Mouse (Mus musculus) C2C12 (cell line): ENCODE results near the gene Tyw1. TPM values are rescaled to one million over a fixed set of nuclear protein-coding genes. Genes with fewer than 3 reads are reported as not detected.

ENCODE experiments used
- H3K27me3 ChIP-seq: one replicate; pipeline ENCODE4 v1.6.1; 2011; ENCODE audit not compliant: control insufficient read depth, insufficient read depth, insufficient read length
- H3K36me3 ChIP-seq: one replicate; pipeline ENCODE4 v1.6.1; 2011; ENCODE audit not compliant: control insufficient read depth, insufficient read depth
- H3K4me3 ChIP-seq: one replicate; pipeline ENCODE4 v1.5.1; 2011; ENCODE audit warnings: mild to moderate bottlenecking, control low read depth; ENCODE audit not compliant: poor library complexity, insufficient read depth, severe bottlenecking
- H3K79me2 ChIP-seq: one replicate; pipeline ENCODE4 v1.6.1; 2011; ENCODE audit not compliant: control insufficient read depth, insufficient read depth
- H3K79me3 ChIP-seq: one replicate; pipeline ENCODE4 v1.6.1; 2011; ENCODE audit warnings: low read depth, control low read depth
- H3ac ChIP-seq: one replicate; pipeline ENCODE3; 2011; ENCODE audit warnings: low read depth; ENCODE audit not compliant: control insufficient read depth, insufficient read length
- CEBPB ChIP-seq: IDR thresholded peaks from one replicate; pipeline ENCODE4 v1.6.1; 2011; ENCODE audit warnings: low read depth, mild to moderate bottlenecking, control low read depth, moderate library complexity
- CTCF ChIP-seq: IDR thresholded peaks from one replicate; pipeline ENCODE4 v1.5.1; 2011; ENCODE audit not compliant: control insufficient read depth, insufficient read depth, insufficient read length
- FOSL1 ChIP-seq: IDR thresholded peaks from one replicate; pipeline ENCODE4 v1.8.0; 2011; ENCODE audit warnings: mild to moderate bottlenecking, low read length; ENCODE audit not compliant: poor library complexity, insufficient read depth, severe bottlenecking
- MAX ChIP-seq: IDR thresholded peaks from one replicate; pipeline ENCODE4 v1.6.1; 2011; ENCODE audit warnings: mild to moderate bottlenecking, control low read depth
- MYOD1 ChIP-seq: IDR thresholded peaks from one replicate; pipeline ENCODE4 v1.6.1; 2011; ENCODE audit warnings: low read depth; ENCODE audit not compliant: control insufficient read depth, insufficient read length
- MYOG ChIP-seq: IDR thresholded peaks from one replicate; pipeline ENCODE4 v1.6.1; 2011; ENCODE audit not compliant: control insufficient read depth, insufficient read length; ENCODE audit errors: extremely low read depth
- USF1 ChIP-seq: IDR thresholded peaks from one replicate; pipeline ENCODE4 v1.6.1; 2011; ENCODE audit warnings: low read depth, mild to moderate bottlenecking, control low read depth, moderate library complexity
- polyA plus RNA-seq: library from polyadenylated mRNA; unstranded; fragments of >200 nt; fragmentation: generic; extraction: Trizol; gene quantifications from one replicate; pipeline ENCODE4 v1.2.1, GENCODE M21; 2012; ENCODE audit warnings: missing spikeins

The Tyw1 gene
- polyA plus RNA-seq, 1 experiment, result 24.2 TPM

DNA sequence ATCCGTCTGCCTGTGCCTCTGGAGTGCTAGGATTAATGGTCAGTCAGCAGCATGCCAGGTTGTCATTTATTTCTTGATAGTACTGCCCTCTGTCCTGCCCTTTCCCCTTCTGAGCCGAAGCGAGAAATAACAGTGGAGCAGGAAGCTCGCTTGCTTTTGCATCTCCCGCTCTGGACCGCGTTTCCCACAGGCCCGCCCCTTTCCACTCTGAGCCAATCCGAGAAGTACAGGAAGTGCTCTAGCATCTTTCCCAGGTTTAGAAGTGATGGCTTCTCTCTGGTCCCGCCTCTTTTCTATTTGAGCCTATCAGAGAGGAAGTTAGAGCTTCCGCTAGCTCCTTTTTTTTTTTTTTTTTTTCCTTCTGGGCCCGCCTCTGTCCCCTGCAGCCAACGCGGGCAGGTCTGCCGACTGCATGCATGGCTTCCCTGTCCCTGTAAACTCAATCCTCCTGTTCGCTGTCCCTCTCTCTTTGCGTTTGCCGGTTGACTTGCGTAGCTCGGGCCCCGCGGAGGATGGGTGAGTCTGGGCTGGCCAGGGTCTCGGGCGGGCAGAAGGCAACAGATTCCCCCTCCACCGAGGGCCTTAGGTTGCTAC, 1.4 kb downstream of the Tyw1 start:
- H3K4me3 ChIP-seq, result peak overlapping the region; percentile 50
- peaks cover 57% of the 10 kb centered on the region for H3K79me2 ChIP-seq
- no peak for TF ChIP-seq CTCF
- TF ChIP-seq CEBPB, result no peak
- peak; percentile 47 for TF ChIP-seq MAX
- no peaks in the 10 kb centered on the region for H3K27me3 ChIP-seq
- peaks cover 34% of the 10 kb centered on the region for H3K79me3 ChIP-seq
- peaks cover 24% of the 10 kb centered on the region for H3K36me3 ChIP-seq
- peak overlapping the region; percentile 97 for H3ac ChIP-seq

GRCm38 (mm10) chr5:130257303-130257702, 1.9 kb downstream of the Tyw1 start:
- TF ChIP-seq USF1 (no peak), CEBPB (no peak), CTCF (no peak), MYOD1 (no peak), FOSL1 (no peak), MAX (no peak), MYOG (no peak)

GRCm38 (mm10) chr5:130263454-130263853, 8.0 kb downstream of the Tyw1 start:
- Histone ChIP-seq H3K79me3 (peaks cover 2% of the 10 kb centered on the region), H3ac (no peak overlapping the region), H3K36me3 (peaks cover 14% of the 10 kb centered on the region), H3K79me2 (peaks cover 6% of the 10 kb centered on the region), H3K4me3 (no peak overlapping the region), H3K27me3 (no peaks in the 10 kb centered on the region)
- TF ChIP-seq CTCF (no peak), MYOD1 (no peak), CEBPB (no peak), MAX (no peak), MYOG (no peak), FOSL1 (no peak), USF1 (no peak)

More at GRCm38 (mm10) chr5:130257303-130257702, 1.9 kb downstream of the Tyw1 start:
- peaks cover 30% of the 10 kb centered on the region for H3K79me3 ChIP-seq
- peaks cover 51% of the 10 kb centered on the region for H3K79me2 ChIP-seq
- H3K36me3 ChIP-seq, result peaks cover 19% of the 10 kb centered on the region
- H3ac ChIP-seq, result peak overlapping the region; percentile 97
- H3K27me3 ChIP-seq, result no peaks in the 10 kb centered on the region
- peak overlapping the region; percentile 50 for H3K4me3 ChIP-seq

DNA sequence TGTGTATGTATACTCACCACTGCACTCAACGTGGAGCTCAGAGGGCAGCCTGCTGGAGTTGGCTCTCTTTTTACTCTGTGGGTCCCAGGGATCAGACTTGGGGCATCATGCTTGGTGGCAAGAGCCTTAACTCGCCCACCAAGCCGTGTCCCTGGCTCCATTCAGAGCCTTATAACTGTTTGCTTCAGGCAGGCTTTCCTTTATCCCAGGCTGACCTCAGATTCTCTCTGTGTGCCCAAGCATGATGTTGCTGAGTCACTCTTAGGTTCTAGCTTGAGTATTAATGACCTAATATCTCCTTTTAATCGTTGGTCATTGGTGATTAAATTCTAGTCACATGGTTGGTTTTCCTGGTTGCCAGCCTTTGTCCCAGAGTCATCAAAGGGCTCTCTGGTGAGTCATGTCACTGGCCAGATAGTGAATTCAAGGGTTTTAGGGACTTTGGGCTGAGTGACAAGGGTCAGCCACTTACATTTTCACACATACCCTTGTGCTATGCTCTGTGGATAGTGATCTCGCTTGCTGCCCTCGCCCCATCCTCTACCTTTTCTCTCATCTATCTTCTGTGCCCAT, 9.1 kb downstream of the Tyw1 start:
- Histone ChIP-seq H3K4me3 (no peak overlapping the region), H3K79me2 (no peaks in the 10 kb centered on the region), H3K36me3 (peaks cover 20% of the 10 kb centered on the region), H3K79me3 (peaks cover 1% of the 10 kb centered on the region), H3ac (no peak overlapping the region), H3K27me3 (no peaks in the 10 kb centered on the region)
- TF ChIP-seq MYOG (no peak), FOSL1 (no peak), MYOD1 (no peak), CEBPB (no peak), MAX (no peak), USF1 (no peak), CTCF (no peak)

DNA sequence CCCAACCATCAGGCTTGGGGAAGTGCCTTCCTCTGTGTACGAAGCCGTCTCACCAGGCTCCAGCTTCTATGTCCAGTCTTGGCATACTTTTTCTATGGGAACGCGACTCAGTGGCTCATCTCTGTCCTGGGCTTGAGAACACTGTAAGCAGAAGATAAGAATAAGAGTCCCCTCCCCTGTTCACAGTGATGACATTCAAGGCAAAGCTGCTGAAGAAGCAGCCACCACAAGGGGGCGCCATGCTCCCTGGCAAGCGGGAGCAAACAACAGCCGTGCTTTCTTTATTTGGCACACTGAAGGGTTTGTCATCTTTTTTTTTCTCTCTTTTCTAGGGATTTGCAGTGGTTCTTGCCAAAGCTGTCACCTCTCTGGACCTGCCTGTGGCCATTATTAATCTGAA, 11.2 kb downstream of the Tyw1 start:
- Histone ChIP-seq H3ac (no peak overlapping the region), H3K36me3 (peaks cover 24% of the 10 kb centered on the region), H3K27me3 (no peaks in the 10 kb centered on the region), H3K79me2 (no peaks in the 10 kb centered on the region), H3K79me3 (peaks cover 1% of the 10 kb centered on the region), H3K4me3 (no peak overlapping the region)
- no peak for TF ChIP-seq MAX
- TF ChIP-seq MYOG, result no peak
- no peak for TF ChIP-seq FOSL1
- peak; percentile 10 for TF ChIP-seq CTCF
- TF ChIP-seq MYOD1, result no peak

GRCm38 (mm10) chr5:130267316-130267715, 11.9 kb downstream of the Tyw1 start:
- no peak for TF ChIP-seq MYOG
- no peak for TF ChIP-seq USF1
- TF ChIP-seq CTCF, result peak; percentile 28
- Histone ChIP-seq H3K79me3 (peaks cover 1% of the 10 kb centered on the region), H3ac (no peak overlapping the region), H3K27me3 (no peaks in the 10 kb centered on the region), H3K36me3 (peaks cover 24% of the 10 kb centered on the region), H3K4me3 (no peak overlapping the region), H3K79me2 (no peaks in the 10 kb centered on the region)
